Mouse (Mus musculus) myocyte (in vitro differentiated cells): ENCODE measurements at regions not wholly inside any gene's neighbourhood (a gene's known extent, or its start where the extent isn't known, plus 50 kb on each side); places are given as distances from the start of the nearest gene placed in this dataset.

Source experiments
- E2F4 ChIP-seq: IDR thresholded peaks from one replicate; pipeline ENCODE4 v1.6.1; 2011; ENCODE audit warnings: mild to moderate bottlenecking, control low read depth, moderate library complexity; ENCODE audit not compliant: insufficient read depth
- MAX ChIP-seq: IDR thresholded peaks from one replicate; pipeline ENCODE4 v1.6.1; 2011; ENCODE audit warnings: low read depth, mild to moderate bottlenecking, control low read depth
- POLR2A ChIP-seq: IDR thresholded peaks from one replicate; pipeline ENCODE4 v1.6.1; 2011; ENCODE audit warnings: low read depth, mild to moderate bottlenecking, control low read depth, moderate library complexity; ENCODE audit not compliant: insufficient read length
- POLR2AphosphoS2 ChIP-seq: IDR thresholded peaks from one replicate; pipeline ENCODE4 v1.6.1; 2011; ENCODE audit warnings: low read depth, control low read depth; ENCODE audit not compliant: insufficient read length

DNA sequence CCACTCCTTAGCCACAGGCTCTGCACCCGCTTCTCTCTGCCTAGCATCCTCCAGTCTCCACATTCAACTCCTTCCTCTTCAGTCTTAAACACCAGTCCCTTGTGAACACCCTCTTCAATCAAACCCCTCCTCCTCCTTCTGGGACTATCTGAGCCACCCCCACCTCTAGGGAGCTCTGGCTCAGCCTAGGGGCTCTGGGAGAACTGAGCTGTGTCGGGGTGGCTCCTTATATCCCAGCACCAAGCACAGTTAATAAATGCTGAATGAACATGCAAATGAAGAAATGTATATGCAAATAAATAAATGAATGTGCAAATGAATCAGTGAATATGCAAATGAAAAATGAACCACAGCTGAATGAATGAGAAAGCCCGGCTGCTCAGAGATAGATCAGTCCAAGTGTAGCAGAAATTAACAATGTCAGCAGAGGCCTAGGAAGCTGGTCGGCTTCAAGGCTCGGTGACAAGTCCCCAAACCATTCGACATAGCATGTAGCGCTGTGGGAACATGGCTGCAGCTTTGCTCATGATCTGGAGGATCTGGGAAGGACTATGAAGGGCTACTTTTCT lies 67.1 kb upstream of the Tnrc6c start:
- TF ChIP-seq POLR2AphosphoS2 (no peak), POLR2A (no peak), MAX (no peak), E2F4 (no peak)
